Mouse (Mus musculus) olfactory bulb, adult 2 months (tissue): ENCODE results near the gene Eps8l3.

ENCODE experiments used
- CTCF ChIP-seq: fragments of 200-500 bp; IDR thresholded peaks from 2 replicates; pipeline ENCODE4 v1.5.1; 2012; ENCODE audit warnings: low read depth, mild to moderate bottlenecking, low read length, moderate library complexity; ENCODE audit not compliant: insufficient read depth
- POLR2A ChIP-seq: fragments of 200-500 bp; IDR thresholded peaks from 2 replicates; pipeline ENCODE4 v1.6.1; 2012; ENCODE audit warnings: mild to moderate bottlenecking, low read depth, low read length, moderate library complexity; ENCODE audit not compliant: insufficient read depth

DNA sequence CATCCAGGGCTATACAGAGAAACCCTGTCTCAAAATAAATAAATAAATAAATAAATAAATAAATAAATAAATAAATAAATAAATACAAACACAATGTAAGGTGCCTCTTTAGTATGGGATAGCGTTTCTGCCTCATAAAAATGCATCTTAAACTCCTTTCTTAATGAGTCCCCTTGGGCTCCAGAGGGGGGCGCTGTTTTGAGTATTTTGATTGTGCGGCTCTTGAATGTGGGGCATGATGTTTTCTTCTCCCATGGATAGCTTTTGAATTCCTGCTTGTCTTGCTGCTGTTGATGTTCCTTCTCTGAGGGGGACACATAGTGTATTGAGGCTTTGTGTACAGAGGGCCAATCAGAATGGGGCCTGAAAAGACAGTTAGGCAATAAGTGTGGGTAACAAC, 40.1 kb downstream of the Eps8l3 start:
- TF ChIP-seq POLR2A (no peak), CTCF (no peak)
